Mouse (Mus musculus) C2C12 (cell line): ENCODE data around the gene Fibp. TPM values are rescaled to one million over a fixed set of nuclear protein-coding genes. Genes with fewer than 3 reads are reported as not detected.

Experiments
- H3K27me3 ChIP-seq: one replicate; pipeline ENCODE4 v1.6.1; 2011; ENCODE audit not compliant: control insufficient read depth, insufficient read depth, insufficient read length
- H3K36me3 ChIP-seq: one replicate; pipeline ENCODE4 v1.6.1; 2011; ENCODE audit not compliant: control insufficient read depth, insufficient read depth
- H3K4me3 ChIP-seq: one replicate; pipeline ENCODE4 v1.5.1; 2011; ENCODE audit warnings: mild to moderate bottlenecking, control low read depth; ENCODE audit not compliant: poor library complexity, insufficient read depth, severe bottlenecking
- H3K79me2 ChIP-seq: one replicate; pipeline ENCODE4 v1.6.1; 2011; ENCODE audit not compliant: control insufficient read depth, insufficient read depth
- H3K79me3 ChIP-seq: one replicate; pipeline ENCODE4 v1.6.1; 2011; ENCODE audit warnings: low read depth, control low read depth
- H3ac ChIP-seq: one replicate; pipeline ENCODE3; 2011; ENCODE audit warnings: low read depth; ENCODE audit not compliant: control insufficient read depth, insufficient read length
- CEBPB ChIP-seq: IDR thresholded peaks from one replicate; pipeline ENCODE4 v1.6.1; 2011; ENCODE audit warnings: low read depth, mild to moderate bottlenecking, control low read depth, moderate library complexity
- CTCF ChIP-seq: IDR thresholded peaks from one replicate; pipeline ENCODE4 v1.5.1; 2011; ENCODE audit not compliant: control insufficient read depth, insufficient read depth, insufficient read length
- FOSL1 ChIP-seq: IDR thresholded peaks from one replicate; pipeline ENCODE4 v1.8.0; 2011; ENCODE audit warnings: mild to moderate bottlenecking, low read length; ENCODE audit not compliant: poor library complexity, insufficient read depth, severe bottlenecking
- MAX ChIP-seq: IDR thresholded peaks from one replicate; pipeline ENCODE4 v1.6.1; 2011; ENCODE audit warnings: mild to moderate bottlenecking, control low read depth
- MYOD1 ChIP-seq: IDR thresholded peaks from one replicate; pipeline ENCODE4 v1.6.1; 2011; ENCODE audit warnings: low read depth; ENCODE audit not compliant: control insufficient read depth, insufficient read length
- MYOG ChIP-seq: IDR thresholded peaks from one replicate; pipeline ENCODE4 v1.6.1; 2011; ENCODE audit not compliant: control insufficient read depth, insufficient read length; ENCODE audit errors: extremely low read depth
- USF1 ChIP-seq: IDR thresholded peaks from one replicate; pipeline ENCODE4 v1.6.1; 2011; ENCODE audit warnings: low read depth, mild to moderate bottlenecking, control low read depth, moderate library complexity
- polyA plus RNA-seq: library from polyadenylated mRNA; unstranded; fragments of >200 nt; fragmentation: generic; extraction: Trizol; gene quantifications from one replicate; pipeline ENCODE4 v1.2.1, GENCODE M21; 2012; ENCODE audit warnings: missing spikeins

Fibp gene
- polyA plus RNA-seq, 1 experiment: 83.7 TPM

GRCm38 (mm10) chr19:5428083-5428482 lies 32.3 kb upstream of the Fibp start:
- no peak for TF ChIP-seq CTCF
- peak; percentile 35 for TF ChIP-seq MAX
- peaks cover 54% of the 10 kb centered on the region for H3K79me2 ChIP-seq
- no peaks in the 10 kb centered on the region for H3K27me3 ChIP-seq

GRCm38 (mm10) chr19:5429219-5429618 lies 31.2 kb upstream of the Fibp start:
- peaks cover 14% of the 10 kb centered on the region for H3K36me3 ChIP-seq
- TF ChIP-seq MYOG (no peak), CTCF (no peak), MAX (peak; percentile 55)
- H3K79me3 ChIP-seq: peaks cover 23% of the 10 kb centered on the region
- H3K79me2 ChIP-seq: peaks cover 42% of the 10 kb centered on the region
- H3ac ChIP-seq: peak overlapping the region; percentile 3
- no peak overlapping the region for H3K4me3 ChIP-seq
- no peaks in the 10 kb centered on the region for H3K27me3 ChIP-seq

More at GRCm38 (mm10) chr19:5428083-5428482, 32.3 kb upstream of the Fibp start:
- Histone ChIP-seq H3K4me3 (no peak overlapping the region), H3K79me3 (peaks cover 33% of the 10 kb centered on the region), H3ac (no peak overlapping the region), H3K36me3 (peaks cover 19% of the 10 kb centered on the region)

DNA sequence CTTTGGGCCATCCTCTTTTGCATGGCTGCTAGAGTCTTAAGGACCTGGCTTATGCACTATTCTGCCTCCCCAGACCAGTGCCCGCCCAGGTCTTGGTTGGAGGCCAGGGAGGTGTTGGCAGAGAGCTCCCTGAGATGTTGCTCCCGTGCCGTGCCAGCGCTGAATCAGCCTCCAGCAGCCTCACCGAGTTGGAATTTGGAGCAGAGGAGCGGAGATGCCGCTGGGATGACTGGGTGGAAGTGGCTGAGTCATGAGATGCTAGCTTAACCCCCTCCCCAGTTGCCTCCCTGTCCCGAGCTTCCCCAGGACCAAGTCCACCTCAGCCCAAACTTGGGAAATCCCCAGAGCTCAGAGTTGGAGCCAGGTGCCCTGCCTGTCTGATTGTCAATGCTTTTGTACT lies 30.6 kb upstream of the Fibp start:
- peaks cover 23% of the 10 kb centered on the region for H3K79me3 ChIP-seq
- TF ChIP-seq MYOD1: peak; percentile 49
- peak; percentile 95 for TF ChIP-seq FOSL1
- no peak for TF ChIP-seq USF1
- no peak for TF ChIP-seq CEBPB
- TF ChIP-seq MAX: no peak
- no peak for TF ChIP-seq MYOG
- no peak for TF ChIP-seq CTCF
- H3K79me2 ChIP-seq: peaks cover 39% of the 10 kb centered on the region
- peaks cover 14% of the 10 kb centered on the region for H3K36me3 ChIP-seq
- H3K27me3 ChIP-seq: no peaks in the 10 kb centered on the region
- no peak overlapping the region for H3K4me3 ChIP-seq
- H3ac ChIP-seq: peak overlapping the region; percentile 76

DNA sequence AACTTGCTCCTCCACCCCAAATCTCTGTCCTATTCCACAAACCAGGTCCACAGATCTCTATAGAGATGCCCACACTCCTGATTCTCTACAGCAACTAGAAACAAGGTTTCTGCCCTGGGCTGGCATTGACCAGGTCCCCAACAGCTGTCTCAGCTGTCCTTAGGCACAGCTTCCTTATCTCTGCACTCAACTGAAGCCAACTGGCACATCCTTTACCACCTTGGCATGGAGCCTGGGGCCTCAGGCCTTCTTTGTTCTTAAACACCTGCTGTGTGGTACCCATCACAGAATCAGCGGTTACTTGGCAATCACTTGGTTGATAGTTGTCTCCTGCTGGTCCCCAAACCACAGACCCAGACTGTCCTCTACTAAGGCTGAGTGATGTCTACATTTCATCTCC lies 30.0 kb upstream of the Fibp start:
- Histone ChIP-seq H3K4me3 (no peak overlapping the region), H3K79me2 (peaks cover 35% of the 10 kb centered on the region), H3ac (no peak overlapping the region), H3K36me3 (peaks cover 14% of the 10 kb centered on the region), H3K79me3 (peaks cover 22% of the 10 kb centered on the region), H3K27me3 (no peaks in the 10 kb centered on the region)
- TF ChIP-seq MYOD1: peak; percentile 93
- no peak for TF ChIP-seq MYOG
- no peak for TF ChIP-seq MAX
- no peak for TF ChIP-seq CTCF
- no peak for TF ChIP-seq USF1
- no peak for TF ChIP-seq CEBPB
- no peak for TF ChIP-seq FOSL1

DNA sequence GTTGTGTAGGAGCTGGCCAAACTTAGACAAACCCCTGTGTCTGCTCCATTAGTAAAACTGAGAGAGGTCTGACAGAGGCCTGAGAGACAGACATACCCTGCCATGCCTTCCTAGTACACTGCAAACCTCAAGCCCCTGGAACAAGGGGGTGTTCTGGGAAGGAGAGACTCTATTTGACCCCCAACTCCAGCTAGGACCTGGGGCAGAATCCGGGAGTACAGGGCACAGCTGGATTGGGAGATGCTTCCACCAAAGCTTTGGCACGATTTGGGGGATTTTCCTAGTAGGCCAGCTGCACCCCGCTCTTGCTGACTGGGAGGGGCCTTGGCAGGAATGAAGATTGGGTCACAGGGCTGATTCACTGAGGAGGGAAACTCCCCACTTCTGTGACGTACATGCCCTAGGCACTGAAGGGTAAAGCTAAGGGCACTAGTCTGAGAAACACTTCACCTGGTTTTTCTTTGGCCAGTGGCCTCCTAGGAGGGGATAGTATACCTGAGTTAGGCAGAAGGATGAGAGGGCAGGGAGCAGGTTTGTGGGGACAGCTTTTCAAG lies 28.4 kb upstream of the Fibp start:
- peak overlapping the region; percentile 4 for H3ac ChIP-seq
- peaks cover 4% of the 10 kb centered on the region for H3K36me3 ChIP-seq
- H3K4me3 ChIP-seq: no peak overlapping the region
- H3K27me3 ChIP-seq: no peaks in the 10 kb centered on the region
- TF ChIP-seq CTCF (no peak), USF1 (no peak), MYOD1 (peak; percentile 18), MYOG (no peak), FOSL1 (no peak), MAX (no peak), CEBPB (peak; percentile 58)
- H3K79me3 ChIP-seq: peaks cover 6% of the 10 kb centered on the region
- peaks cover 19% of the 10 kb centered on the region for H3K79me2 ChIP-seq

GRCm38 (mm10) chr19:5432992-5433852 lies 27.2 kb upstream of the Fibp start:
- no peaks in the 10 kb centered on the region for H3K79me3 ChIP-seq
- H3K4me3 ChIP-seq: no peak overlapping the region
- no peaks in the 10 kb centered on the region for H3K27me3 ChIP-seq

More at GRCm38 (mm10) chr19:5432992-5433852, 27.2 kb upstream of the Fibp start:
- TF ChIP-seq MYOG (no peak), CEBPB (no peak), USF1 (no peak), MYOD1 (peak; percentile 4), MAX (peak; percentile 24), FOSL1 (peak; percentile 83), CTCF (no peak)
- Histone ChIP-seq H3K36me3 (no peaks in the 10 kb centered on the region), H3ac (peak overlapping the region; percentile 58), H3K79me2 (peaks cover 7% of the 10 kb centered on the region)
